Mouse (Mus musculus) C2C12 (cell line): ENCODE measurements at regions not wholly inside any gene's neighbourhood (a gene's known extent, or its start where the extent isn't known, plus 50 kb on each side); places are given as distances from the start of the nearest gene placed in this dataset.

Source experiments
- CTCF ChIP-seq: IDR thresholded peaks from one replicate; pipeline ENCODE4 v1.5.1; 2011; ENCODE audit not compliant: control insufficient read depth, insufficient read depth, insufficient read length
- MAX ChIP-seq: IDR thresholded peaks from one replicate; pipeline ENCODE4 v1.6.1; 2011; ENCODE audit warnings: mild to moderate bottlenecking, control low read depth
- MYOD1 ChIP-seq: IDR thresholded peaks from one replicate; pipeline ENCODE4 v1.6.1; 2011; ENCODE audit warnings: low read depth; ENCODE audit not compliant: control insufficient read depth, insufficient read length
- MYOG ChIP-seq: IDR thresholded peaks from one replicate; pipeline ENCODE4 v1.6.1; 2011; ENCODE audit not compliant: control insufficient read depth, insufficient read length; ENCODE audit errors: extremely low read depth
- USF1 ChIP-seq: IDR thresholded peaks from one replicate; pipeline ENCODE4 v1.6.1; 2011; ENCODE audit warnings: low read depth, mild to moderate bottlenecking, control low read depth, moderate library complexity

DNA sequence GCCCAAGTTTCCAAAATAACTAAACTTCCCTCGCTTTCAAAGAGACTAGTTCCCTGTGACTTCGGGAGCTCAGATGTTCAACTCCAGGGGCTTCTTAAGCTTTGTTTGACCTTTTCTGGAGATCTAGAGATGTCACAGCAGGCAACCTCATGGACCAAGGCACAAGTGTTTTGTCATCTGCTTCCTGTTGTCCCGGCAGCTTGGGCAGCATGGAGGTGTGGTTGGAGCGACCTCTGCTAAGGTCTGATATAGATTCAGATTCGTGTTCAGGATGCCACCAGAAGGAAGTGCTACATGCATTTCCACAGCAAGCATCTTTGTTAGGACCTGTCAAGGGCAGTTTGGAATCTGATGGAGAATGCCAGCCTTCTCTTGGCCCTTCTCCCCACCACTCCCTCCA is 242.1 kb upstream of the Foxq1 start:
- no peak for TF ChIP-seq CTCF
- no peak for TF ChIP-seq USF1
- no peak for TF ChIP-seq MYOG
- TF ChIP-seq MYOD1: no peak
- no peak for TF ChIP-seq MAX
